Mouse (Mus musculus) mouse embryonic stem cell (cell line): ENCODE measurements around the gene Nvl.

Experiments used
- in situ Hi-C, 2 experiments: fragments of 300-500 bp; cut with MboI; formaldehyde crosslinking; loops; 1 replicate in 1 of 2; 3 replicates in 1 of 2; pipeline ENCODE4 v1.14.3; 2019 to 2020; ENCODE audit warnings: low sequenced_read_pairs in 2 of 2, low pct_unique_long_range_greater_than_20kb in 1 of 2, mixed read lengths in 1 of 2; ENCODE audit not compliant: unreplicated experiment in 1 of 2

Nvl gene

GRCm38 (mm10) chr1:181143950-181144836, at the start of gene Nvl, which contains the start of gene Cnih4:
Gene Nvl (minus strand): TSS chr1:181144204.
Gene Cnih4 (plus strand): TSS chr1:181144693.
- in situ Hi-C loops: loop anchor here (25.0 kb wide), 3 partner anchors 282 to 1382 kb away; partner anchors contain the start of gene Sde2 (in 2 of the 2)

GRCm38 (mm10) chr1:181188925-181189324, 44.9 kb upstream of the Nvl start:
- in situ Hi-C loops: no loop called here

- in situ Hi-C loops: no loop called here
These were observed 26.2 kb upstream of the Nvl start for GRCm38 (mm10) chr1:181170210-181170609.

DNA sequence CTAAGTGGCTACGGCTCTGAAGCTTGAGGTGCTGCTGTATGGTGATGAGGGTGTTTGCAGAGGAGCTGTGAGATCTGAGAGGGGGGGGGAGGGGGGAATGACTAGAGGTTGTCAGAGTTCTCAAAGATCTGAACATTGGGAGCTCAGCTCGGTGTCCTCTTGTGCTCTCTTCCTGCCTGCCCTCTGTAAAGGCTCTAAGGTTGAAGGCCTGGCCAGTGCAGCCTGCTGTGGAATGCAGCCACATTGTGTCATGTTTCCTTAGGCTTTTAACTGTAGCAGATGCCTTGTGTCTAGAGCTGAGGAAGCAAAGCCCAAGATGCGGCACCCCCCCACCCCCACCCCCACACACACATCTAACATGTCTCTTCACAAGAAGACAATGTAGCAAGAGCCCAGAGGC, 24.4 kb upstream of the Nvl start:
- in situ Hi-C loops: no loop called here

DNA sequence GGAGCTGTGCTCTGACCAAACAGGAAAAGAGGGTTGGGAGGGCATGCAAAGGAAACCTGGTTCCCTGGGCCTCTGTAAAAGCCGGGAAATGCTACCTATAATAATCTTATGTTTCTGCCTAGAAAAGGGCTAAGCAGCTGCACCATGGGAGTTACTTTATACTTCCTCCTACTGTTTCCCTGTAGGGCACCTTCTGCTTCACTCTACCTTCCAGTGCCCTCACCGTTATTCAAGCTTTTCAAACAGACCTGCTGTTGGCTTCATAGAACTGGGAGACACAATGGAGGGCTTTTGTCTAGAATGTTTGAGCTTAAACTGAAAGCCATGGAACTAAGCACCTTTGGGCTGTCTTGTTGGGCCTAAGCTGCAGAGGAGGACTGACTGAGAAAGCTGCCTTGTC, 23.8 kb upstream of the Nvl start:
- in situ Hi-C loops: no loop called here

- in situ Hi-C loops: no loop called here
These were observed 7.5 kb upstream of the Nvl start for GRCm38 (mm10) chr1:181151541-181151940.

GRCm38 (mm10) chr1:181150827-181151534, 7.0 kb upstream of the Nvl start:
- in situ Hi-C loops: no loop called here

GRCm38 (mm10) chr1:181150431-181150826, 6.4 kb upstream of the Nvl start:
- in situ Hi-C loops: no loop called here

DNA sequence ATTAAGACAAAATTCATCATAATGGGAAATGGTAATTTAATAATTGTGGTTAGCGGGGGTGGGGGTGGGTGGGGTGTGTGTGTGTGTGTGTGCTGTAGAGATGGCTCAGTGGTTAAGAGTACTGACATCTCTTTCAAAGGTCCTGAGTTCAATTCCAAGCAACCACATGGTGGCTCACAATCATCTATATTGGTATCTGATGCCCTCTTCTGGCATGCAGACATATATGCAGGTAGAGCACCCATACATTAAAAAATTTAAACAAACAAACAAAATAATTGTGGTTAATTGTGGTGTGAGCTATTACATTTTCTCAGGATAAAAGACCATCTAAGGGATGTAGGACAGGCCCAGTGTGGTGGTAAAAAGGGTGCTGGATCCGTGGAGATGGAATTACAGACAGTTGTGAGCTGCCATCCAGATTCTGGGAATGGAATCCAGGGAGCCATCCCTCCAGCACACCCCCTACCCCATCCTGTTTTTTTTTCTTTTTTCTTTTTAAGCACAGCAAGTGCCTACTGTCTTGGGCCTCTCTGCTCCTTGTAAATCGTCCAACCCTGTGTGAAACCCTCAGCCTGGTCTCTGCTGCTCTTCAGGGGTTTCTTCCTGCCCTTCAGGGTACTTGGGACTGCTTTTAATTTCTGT, 5.5 kb upstream of the Nvl start:
- in situ Hi-C loops: loop anchor here (25.0 kb wide), 3 partner anchors 287 to 1387 kb away; partner anchors contain the start of gene Sde2 (in 2 of the 2)

DNA sequence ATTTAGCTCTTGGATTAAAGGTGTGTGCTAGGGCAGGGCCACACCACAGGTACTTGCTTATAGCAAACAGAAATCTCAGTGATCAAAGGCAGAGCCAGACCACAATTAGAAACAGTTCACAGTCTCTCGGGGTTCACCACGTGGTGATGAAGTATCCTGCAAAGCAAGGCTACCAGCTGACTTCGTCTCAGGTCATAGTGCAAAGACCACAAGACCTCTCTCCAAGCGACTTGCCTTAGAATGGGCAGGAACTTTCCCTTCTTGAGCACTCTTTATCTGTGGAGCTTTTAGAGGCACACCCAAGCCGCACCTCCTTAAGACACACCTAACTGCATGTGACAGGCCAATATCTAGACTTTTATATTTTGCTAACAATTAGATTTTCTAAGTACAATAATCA, 4.5 kb upstream of the Nvl start:
- in situ Hi-C loops: loop anchor here (25.0 kb wide), 3 partner anchors 286 to 1386 kb away; partner anchors contain the start of gene Sde2 (in 2 of the 2)

DNA sequence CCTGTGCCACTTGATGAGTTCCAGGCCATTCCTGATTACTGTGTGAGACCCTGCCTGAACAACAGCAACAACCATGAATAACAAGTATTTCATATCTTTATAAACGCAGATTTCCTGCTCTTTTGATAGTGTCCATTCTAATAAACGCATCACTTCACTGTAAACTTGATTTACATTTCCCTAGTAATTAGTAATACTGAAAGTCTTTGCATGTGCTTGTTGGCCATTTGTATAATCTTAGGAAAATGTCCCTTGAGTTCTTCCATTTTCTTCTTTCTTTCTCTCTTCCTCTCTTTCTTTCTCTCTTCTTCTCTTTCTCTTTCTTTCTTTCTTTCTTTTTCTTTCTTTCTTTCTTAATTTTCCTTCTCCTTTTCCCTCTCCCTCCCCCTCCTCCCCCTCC, 2.2 kb upstream of the Nvl start:
- in situ Hi-C loops: loop anchor here (25.0 kb wide), 3 partner anchors 284 to 1384 kb away; partner anchors contain the start of gene Sde2 (in 2 of the 2)

DNA sequence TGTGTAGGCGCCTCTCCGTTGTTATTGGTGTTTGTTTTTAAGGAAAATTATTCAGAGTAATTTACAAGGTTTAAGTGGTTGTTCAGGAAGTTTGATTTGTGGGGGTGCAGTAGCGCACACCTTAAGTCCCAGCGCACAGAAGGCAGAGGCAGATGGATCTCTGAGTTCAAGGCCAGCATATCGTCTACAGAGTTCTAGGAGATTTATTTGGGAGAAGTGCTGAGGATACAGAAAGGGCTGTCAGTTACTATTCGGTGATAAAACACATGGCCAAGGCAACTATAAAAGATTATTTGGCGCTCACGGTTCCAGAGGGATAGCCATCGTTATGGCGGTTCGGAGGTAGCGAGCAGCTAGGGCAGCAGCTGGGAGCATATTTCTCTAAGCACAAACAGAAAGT, 962 bp upstream of the Nvl start:
- in situ Hi-C loops: loop anchor here (25.0 kb wide), 3 partner anchors 283 to 1383 kb away; partner anchors contain the start of gene Sde2 (in 2 of the 2)

- in situ Hi-C loops: loop anchor here (25.0 kb wide), 3 partner anchors 281 to 1381 kb away; partner anchors contain the start of gene Sde2 (in 2 of the 2)
These were observed 425 bp downstream of the Nvl start for GRCm38 (mm10) chr1:181143609-181143949.

- in situ Hi-C loops: loop anchor here (25.0 kb wide), 3 partner anchors 276 to 1376 kb away; partner anchors contain the start of gene Sde2 (in 2 of the 2)
These were observed 5.3 kb downstream of the Nvl start for GRCm38 (mm10) chr1:181138730-181139129.

DNA sequence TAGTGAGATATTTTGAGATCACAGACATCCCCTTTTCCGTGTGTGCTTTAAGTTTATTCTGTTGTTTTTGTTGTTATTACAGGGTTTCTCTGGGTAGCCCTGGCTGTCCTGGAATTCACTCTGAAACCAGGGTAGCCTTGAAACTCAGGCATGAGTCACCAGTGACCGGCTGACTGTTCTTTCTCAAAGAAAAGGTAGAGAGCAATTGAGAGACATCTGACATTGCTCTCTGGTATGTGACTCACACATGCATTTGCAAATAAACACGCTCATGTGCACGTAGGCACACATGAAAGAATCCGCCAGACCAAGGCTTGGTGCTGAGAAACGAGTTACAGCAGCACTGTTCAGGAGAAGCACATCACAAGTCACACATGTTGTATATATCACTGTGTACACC, 12.1 kb downstream of the Nvl start:
- in situ Hi-C loops: loop anchor here (25.0 kb wide), 3 partner anchors 270 to 1370 kb away; partner anchors contain the start of gene Sde2 (in 2 of the 2)

- in situ Hi-C loops: loop anchor here (25.0 kb wide), 3 partner anchors 264 to 1364 kb away; partner anchors contain the start of gene Sde2 (in 2 of the 2)
These were observed 17.2 kb downstream of the Nvl start for GRCm38 (mm10) chr1:181126766-181127165.

DNA sequence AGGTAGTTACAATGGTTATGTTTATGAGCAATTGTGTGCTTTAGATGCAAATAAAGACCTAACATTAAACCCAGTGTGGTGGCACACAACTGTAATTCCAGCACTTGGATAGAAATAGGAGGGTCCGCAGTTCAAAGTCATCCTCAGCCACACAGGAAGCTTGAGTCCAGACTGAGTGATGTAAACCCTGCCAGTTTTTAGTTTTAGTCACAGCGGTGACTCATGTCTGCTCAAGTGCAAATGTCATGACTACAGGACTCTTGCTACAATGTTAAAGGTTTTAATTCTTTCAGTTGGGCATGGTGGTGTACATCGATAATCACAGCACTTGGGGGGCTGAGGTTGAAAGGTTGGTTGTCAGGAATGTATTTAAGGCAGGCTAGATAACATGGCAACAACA, 18.1 kb downstream of the Nvl start:
- in situ Hi-C loops: loop anchor here (25.0 kb wide), 3 partner anchors 264 to 1364 kb away; partner anchors contain the start of gene Sde2 (in 2 of the 2)

DNA sequence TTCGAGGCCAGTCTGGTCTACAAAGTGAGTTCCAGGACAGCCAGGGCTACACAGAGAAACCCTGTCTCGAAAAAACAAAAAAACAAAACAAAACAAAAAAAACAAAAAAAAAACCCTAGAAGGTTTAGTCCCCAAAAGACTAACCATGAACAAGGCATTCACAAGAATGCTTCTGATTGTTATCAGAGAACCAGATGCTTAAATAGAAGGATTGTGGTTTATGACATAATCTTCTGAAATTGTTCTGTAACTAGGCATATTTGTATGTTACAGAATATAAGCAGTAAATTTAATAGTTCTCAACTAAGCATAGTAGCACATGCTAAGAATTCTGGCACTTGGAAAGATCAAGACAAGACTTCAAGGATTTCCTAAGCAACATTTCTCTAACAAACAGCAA, 19.9 kb downstream of the Nvl start:
- in situ Hi-C loops: no loop called here
